Mouse (Mus musculus) stomach, embryonic 15.5 days (tissue): ENCODE measurements at regions not wholly inside any gene's neighbourhood (a gene's known extent, or its start where the extent isn't known, plus 50 kb on each side); places are given as distances from the start of the nearest gene placed in this dataset.
"Not testable (repeated sequence)": the region's sequence is repeated elsewhere in the genome, so short reads cannot be mapped to it uniquely, and the experiment has no call there.

Source experiments
- ATAC-seq: fragments of 200-750 bp; cut with Nextera tagmentation; 2 replicates; pipeline ENCODE4 v1.8.0; 2017; ENCODE audit warnings: low read depth, moderate number of reproducible peaks, moderate TSS enrichment; ENCODE audit not compliant: insufficient read depth, low FRiP score
- H3K27ac ChIP-seq: fragments of 300-500 bp; sonication (generic); 2 replicates; pipeline ENCODE4 v1.5.1; 2015; ENCODE audit warnings: mild to moderate bottlenecking, inconsistent platforms
- H3K27me3 ChIP-seq: fragments of 300-500 bp; sonication (generic); replicated peaks from 2 replicates; pipeline ENCODE4 v1.6.1; 2015; ENCODE audit warnings: inconsistent platforms
- H3K36me3 ChIP-seq: fragments of 300-500 bp; sonication (generic); 2 replicates; pipeline ENCODE4 v1.6.1; 2015; ENCODE audit warnings: inconsistent platforms
- H3K4me1 ChIP-seq: fragments of 300-500 bp; sonication (generic); 2 replicates; pipeline ENCODE4 v1.6.1; 2015; ENCODE audit warnings: inconsistent platforms
- H3K4me2 ChIP-seq: fragments of 300-500 bp; sonication (generic); 2 replicates; pipeline ENCODE4 v1.6.1; 2015; ENCODE audit warnings: mild to moderate bottlenecking, inconsistent platforms
- H3K4me3 ChIP-seq: fragments of 300-500 bp; sonication (generic); replicated peaks from 2 replicates; pipeline ENCODE4 v1.5.1; 2015; ENCODE audit warnings: inconsistent platforms
- H3K9ac ChIP-seq: fragments of 300-500 bp; sonication (generic); 2 replicates; pipeline ENCODE4 v1.6.1; 2015; ENCODE audit warnings: inconsistent platforms
- H3K9me3 ChIP-seq: fragments of 300-500 bp; sonication (generic); 2 replicates; pipeline ENCODE4 v1.6.1; 2016; ENCODE audit warnings: inconsistent platforms
- WGBS: fragments of 180-500 bp; shearing (Covaris S2); methylation state at CpG from one replicate; pipeline ENCODE4 v1.1.7; 2015; 5-methylcytosine and 5-hydroxymethylcytosine counted together

- no peak for ATAC-seq
Measured at GRCm38 (mm10) chr5:105358902-105359301, 56.7 kb upstream of the Lrrc8b start.

GRCm38 (mm10) chr5:105356393-105356792, 59.2 kb upstream of the Lrrc8b start:
- H3K27me3 ChIP-seq, ATAC-seq, H3K4me3 ChIP-seq, H3K9ac ChIP-seq, H3K36me3 ChIP-seq, H3K4me2 ChIP-seq, H3K9me3 ChIP-seq, H3K27ac ChIP-seq, H3K4me1 ChIP-seq: not testable (repeated sequence)
- 91% methylated on average over 1 of the region's 1 CpGs for WGBS

More at GRCm38 (mm10) chr5:105358902-105359301, 56.7 kb upstream of the Lrrc8b start:
- H3K36me3 ChIP-seq = no peaks in the 10 kb centered on the region
- no peaks in the 10 kb centered on the region for H3K4me1 ChIP-seq
- H3K4me2 ChIP-seq = no peak overlapping the region
- no peak overlapping the region for H3K4me3 ChIP-seq
- H3K27ac ChIP-seq = no peak overlapping the region
- 52% methylated on average over 3 of the region's 3 CpGs for WGBS
- no peak overlapping the region for H3K9ac ChIP-seq
- H3K9me3 ChIP-seq = no peaks in the 10 kb centered on the region
- no peaks in the 10 kb centered on the region for H3K27me3 ChIP-seq

DNA sequence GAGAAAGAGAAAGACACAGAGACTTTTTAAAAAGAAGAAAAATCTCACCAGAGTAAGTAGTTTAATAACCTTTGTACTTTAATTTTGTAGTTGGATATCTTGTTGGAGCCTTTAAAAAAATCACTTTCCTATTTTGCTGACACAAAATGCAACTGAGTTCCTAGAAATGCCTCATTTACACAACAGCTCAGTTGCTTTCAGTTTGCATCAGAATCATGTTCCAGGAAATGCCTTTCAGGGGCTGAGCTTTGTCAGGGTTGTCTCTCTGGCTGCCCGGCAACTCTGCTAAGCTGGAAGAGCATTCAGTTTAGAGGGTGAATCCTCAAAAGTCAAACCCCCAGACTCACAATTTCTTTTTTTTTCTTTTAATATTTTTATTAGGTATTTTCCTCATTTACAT, 60.5 kb upstream of the Gbp6 start:
- no peak overlapping the region for H3K4me3 ChIP-seq
- no peak overlapping the region for H3K4me2 ChIP-seq
- H3K4me1 ChIP-seq = no peaks in the 10 kb centered on the region
- no peaks in the 10 kb centered on the region for H3K27me3 ChIP-seq
- no peaks in the 10 kb centered on the region for H3K36me3 ChIP-seq
- H3K9me3 ChIP-seq = no peaks in the 10 kb centered on the region
- H3K27ac ChIP-seq = no peak overlapping the region
- 53% methylated on average over 1 of the region's 1 CpGs for WGBS
- ATAC-seq = no peak
- H3K9ac ChIP-seq = no peak overlapping the region

GRCm38 (mm10) chr5:105346463-105346862, 53.0 kb upstream of the Gbp6 start:
- H3K27ac ChIP-seq = peak overlapping the region; percentile 48; the same call in 1 of the 2 replicates
- ATAC-seq = peak; percentile 70; the same call in 1 of the 2 replicates

GRCm38 (mm10) chr5:105345953-105346352, 52.5 kb upstream of the Gbp6 start:
- not testable (repeated sequence) for ATAC-seq, H3K9me3 ChIP-seq, H3K36me3 ChIP-seq, H3K27me3 ChIP-seq, H3K4me3 ChIP-seq, H3K4me2 ChIP-seq, H3K9ac ChIP-seq, H3K4me1 ChIP-seq
- peak overlapping the region; percentile 48; the same call in 1 of the 2 replicates for H3K27ac ChIP-seq
- WGBS = 38% methylated on average over 1 of the region's 1 CpGs

More at GRCm38 (mm10) chr5:105346463-105346862, 53.0 kb upstream of the Gbp6 start:
- Histone ChIP-seq H3K36me3 (no peaks in the 10 kb centered on the region), H3K4me3 (no peak overlapping the region), H3K27me3 (no peaks in the 10 kb centered on the region), H3K4me2 (no peak overlapping the region), H3K4me1 (no peaks in the 10 kb centered on the region), H3K9ac (no peak overlapping the region), H3K9me3 (no peaks in the 10 kb centered on the region)

- Histone ChIP-seq H3K9me3 (no peaks in the 10 kb centered on the region), H3K4me3 (no peak overlapping the region), H3K27ac (no peak overlapping the region), H3K36me3 (no peaks in the 10 kb centered on the region), H3K27me3 (no peaks in the 10 kb centered on the region), H3K4me1 (no peaks in the 10 kb centered on the region), H3K4me2 (no peak overlapping the region), H3K9ac (no peak overlapping the region)
- 62% methylated on average over 6 of the region's 6 CpGs for WGBS
- ATAC-seq = no peak
Measured at GRCm38 (mm10) chr5:105344808-105345732, 51.6 kb upstream of the Gbp6 start.

- not testable (repeated sequence) for H3K27ac ChIP-seq, H3K27me3 ChIP-seq, H3K4me1 ChIP-seq, H3K4me2 ChIP-seq, H3K36me3 ChIP-seq, H3K9ac ChIP-seq, H3K4me3 ChIP-seq, H3K9me3 ChIP-seq, ATAC-seq
- 59% methylated on average over 2 of the region's 2 CpGs for WGBS
Measured at GRCm38 (mm10) chr5:105343816-105344215, 50.3 kb upstream of the Gbp6 start.
